Mouse (Mus musculus) heart, adult 2 months (tissue): ENCODE results near the gene Vpreb3.

Experiments
- CTCF ChIP-seq: fragments of 200-600 bp; IDR thresholded peaks from 2 replicates; pipeline ENCODE4 v1.8.1; 2022; ENCODE audit warnings: antibody characterized with exemption, mild to moderate bottlenecking, moderate library complexity
- EP300 ChIP-seq: fragments of 200-500 bp; IDR thresholded peaks from 2 replicates; pipeline ENCODE4 v1.6.1; 2011; ENCODE audit warnings: low read depth, low read length, control low read depth; ENCODE audit not compliant: insufficient read depth
- POLR2A ChIP-seq: fragments of 200-500 bp; IDR thresholded peaks from 2 replicates; pipeline ENCODE4 v1.6.1; 2011; ENCODE audit warnings: mild to moderate bottlenecking, low read depth, low read length, control low read depth; ENCODE audit not compliant: insufficient read depth

- TF ChIP-seq CTCF (no peak), EP300 (no peak), POLR2A (no peak)
Observed at GRCm38 (mm10) chr10:75950791-75951210, 7.9 kb downstream of the Vpreb3 start.
